Mouse (Mus musculus) c-Kit-negative CD71-positive TER-119-positive erythroid progenitor cells, embryonic 14.5 days (primary cell): ENCODE measurements at regions not wholly inside any gene's neighbourhood (a gene's known extent, or its start where the extent isn't known, plus 50 kb on each side); places are given as distances from the start of the nearest gene placed in this dataset.

Source experiments
- DNase-seq: peaks from one replicate; pipeline ENCODE4 v3.0.0-alpha.2; 2013; ENCODE audit warnings: low read depth, low spot score

GRCm38 (mm10) chr10:98292140-98292539 lies 565.6 kb upstream of the C030005K15Rik start:
- no peak for DNase-seq

- no peak for DNase-seq
Measured at GRCm38 (mm10) chr10:98305667-98306066, 579.1 kb upstream of the C030005K15Rik start.

GRCm38 (mm10) chr10:98309667-98310066 lies 583.1 kb upstream of the C030005K15Rik start:
- DNase-seq = no peak

GRCm38 (mm10) chr10:98311403-98311802 lies 584.8 kb upstream of the C030005K15Rik start:
- no peak for DNase-seq

- DNase-seq = no peak
Measured at GRCm38 (mm10) chr10:98318416-98318815, 591.9 kb upstream of the C030005K15Rik start.

GRCm38 (mm10) chr10:98323846-98324245 lies 590.4 kb upstream of the Atp2b1 start:
- no peak for DNase-seq

- no peak for DNase-seq
Measured at GRCm38 (mm10) chr10:98324591-98324990, 589.6 kb upstream of the Atp2b1 start.

GRCm38 (mm10) chr10:98325720-98326119 lies 588.5 kb upstream of the Atp2b1 start:
- no peak for DNase-seq

- no peak for DNase-seq
Measured at GRCm38 (mm10) chr10:98332682-98333081, 581.5 kb upstream of the Atp2b1 start.

GRCm38 (mm10) chr10:98333411-98334067 lies 580.7 kb upstream of the Atp2b1 start:
- no peak for DNase-seq

- no peak for DNase-seq
Measured at GRCm38 (mm10) chr10:98343827-98344226, 570.4 kb upstream of the Atp2b1 start.

- no peak for DNase-seq
Measured at GRCm38 (mm10) chr10:98349466-98349865, 564.7 kb upstream of the Atp2b1 start.

- DNase-seq = no peak
Measured at GRCm38 (mm10) chr10:98350318-98350926, 563.8 kb upstream of the Atp2b1 start.

- DNase-seq = no peak
Measured at GRCm38 (mm10) chr10:98352061-98352460, 562.1 kb upstream of the Atp2b1 start.

GRCm38 (mm10) chr10:98354486-98354885 lies 559.7 kb upstream of the Atp2b1 start:
- no peak for DNase-seq

- no peak for DNase-seq
Measured at GRCm38 (mm10) chr10:98364604-98365003, 549.6 kb upstream of the Atp2b1 start.

GRCm38 (mm10) chr10:98372561-98372960 lies 541.6 kb upstream of the Atp2b1 start:
- no peak for DNase-seq

GRCm38 (mm10) chr10:98373314-98373713 lies 540.9 kb upstream of the Atp2b1 start:
- no peak for DNase-seq

- DNase-seq = no peak
Measured at GRCm38 (mm10) chr10:98374684-98375083, 539.5 kb upstream of the Atp2b1 start.

GRCm38 (mm10) chr10:98388543-98388942 lies 525.7 kb upstream of the Atp2b1 start:
- no peak for DNase-seq

- DNase-seq = no peak
Measured at GRCm38 (mm10) chr10:98399864-98400263, 514.3 kb upstream of the Atp2b1 start.

GRCm38 (mm10) chr10:98417807-98418743 lies 496.1 kb upstream of the Atp2b1 start:
- no peak for DNase-seq
